Mouse (Mus musculus) ES-Bruce4 (cell line): ENCODE data around the gene Sp9.

Experiments used
- CTCF ChIP-seq: IDR thresholded peaks from one replicate; pipeline ENCODE4 v1.8.1; 2011; ENCODE audit warnings: low read depth, low read length
- EP300 ChIP-seq: IDR thresholded peaks from 2 replicates; pipeline ENCODE4 v1.6.1; 2011; ENCODE audit warnings: low read depth, low read length; ENCODE audit not compliant: insufficient read depth
- POLR2A ChIP-seq: IDR thresholded peaks from one replicate; pipeline ENCODE4 v1.8.1; 2011; ENCODE audit warnings: low read length; ENCODE audit not compliant: insufficient read depth

- no peak for TF ChIP-seq CTCF
- 0 out of 2 replicates have a peak, but pooled peaks have one; percentile 39 for TF ChIP-seq EP300
- peak; percentile 74 for TF ChIP-seq POLR2A
Measured at GRCm38 (mm10) chr2:73312152-73313116, 40.7 kb downstream of the Sp9 start, which contains the start of the genes Scrn3 and Cir1.
